Mouse (Mus musculus) erythroblast, embryonic 14.5 days (primary cell): ENCODE measurements around the gene Glra3. TPM values are rescaled to one million over a fixed set of nuclear protein-coding genes. Genes with fewer than 3 reads are reported as not detected.

Experiments
- H3K27me3 ChIP-seq: 2 replicates; pipeline ENCODE4 v1.6.1; 2012; ENCODE audit warnings: inconsistent platforms; ENCODE audit not compliant: control insufficient read depth
- H3K36me3 ChIP-seq: 2 replicates; pipeline ENCODE4 v1.6.1; 2012; ENCODE audit warnings: mild to moderate bottlenecking, inconsistent platforms; ENCODE audit not compliant: control insufficient read depth
- H3K4me1 ChIP-seq: 2 replicates; pipeline ENCODE4 v1.6.1; 2012; ENCODE audit warnings: inconsistent platforms; ENCODE audit not compliant: control insufficient read depth
- H3K4me3 ChIP-seq: replicated peaks from 2 replicates; pipeline ENCODE3; 2012; ENCODE audit warnings: moderate library complexity, mild to moderate bottlenecking, inconsistent platforms
- H3K9me3 ChIP-seq: 2 replicates; pipeline ENCODE4 v1.6.1; 2012; ENCODE audit warnings: low read length, inconsistent platforms, mixed read lengths; ENCODE audit not compliant: control insufficient read depth
- GATA1 ChIP-seq: IDR thresholded peaks from 2 replicates; pipeline ENCODE4 v1.6.1; 2012; ENCODE audit warnings: low read length, inconsistent platforms, mixed read lengths
- TAL1 ChIP-seq: IDR thresholded peaks from 3 replicates; pipeline ENCODE4 v1.6.1; 2012; ENCODE audit warnings: low read length, inconsistent platforms, mixed read lengths
- polyA plus RNA-seq: library from polyadenylated mRNA; stranded (reverse); fragments of >175 nt; gene quantifications from 2 replicates; pipeline ENCODE4 v1.2.3, GENCODE M21; 2012

The Glra3 gene
- polyA plus RNA-seq, 1 experiment, result not detected

DNA sequence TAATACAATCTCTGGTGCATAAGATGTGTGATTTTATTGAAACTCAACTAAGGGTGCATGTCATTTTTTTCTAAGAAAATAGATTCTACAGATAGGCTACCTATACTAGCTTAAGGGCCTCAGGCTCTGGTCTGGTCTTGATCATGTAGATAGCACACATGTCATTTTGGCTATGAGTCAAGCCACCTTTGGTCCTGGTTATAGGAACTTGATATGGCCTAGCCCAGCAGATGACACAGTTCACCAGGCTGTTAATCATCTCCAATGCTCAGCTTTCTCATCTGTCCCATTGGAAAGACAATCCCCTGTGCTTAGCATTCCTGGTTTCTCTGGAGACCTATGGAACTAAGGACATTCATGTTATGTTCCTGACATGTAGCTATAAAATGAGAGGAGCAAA, 154.1 kb downstream of the Glra3 start:
- Histone ChIP-seq H3K27me3 (no peaks in the 10 kb centered on the region), H3K36me3 (no peaks in the 10 kb centered on the region), H3K4me3 (no peak overlapping the region), H3K9me3 (no peaks in the 10 kb centered on the region), H3K4me1 (no peaks in the 10 kb centered on the region)
- TF ChIP-seq GATA1 (no peak), TAL1 (no peak)

DNA sequence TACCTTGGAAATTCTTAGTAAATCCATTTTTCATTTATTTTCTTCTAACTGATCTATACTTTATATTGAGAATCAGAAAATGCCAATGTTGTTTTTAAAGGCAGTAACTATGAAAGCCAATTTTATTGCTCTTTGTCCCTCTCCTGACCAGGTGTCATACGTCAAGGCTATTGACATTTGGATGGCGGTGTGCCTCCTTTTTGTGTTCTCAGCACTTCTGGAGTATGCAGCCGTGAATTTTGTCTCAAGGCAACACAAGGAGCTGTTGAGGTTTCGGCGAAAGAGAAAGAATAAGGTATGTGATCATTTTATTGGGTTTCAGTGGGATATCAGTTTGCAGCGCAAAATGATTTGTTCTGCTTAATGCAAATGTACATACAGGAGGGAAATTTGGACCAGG, 170.0 kb downstream of the Glra3 start:
- Histone ChIP-seq H3K4me1 (no peaks in the 10 kb centered on the region), H3K36me3 (no peaks in the 10 kb centered on the region), H3K4me3 (no peak overlapping the region), H3K27me3 (no peaks in the 10 kb centered on the region), H3K9me3 (no peaks in the 10 kb centered on the region)
- no peak for TF ChIP-seq TAL1

DNA sequence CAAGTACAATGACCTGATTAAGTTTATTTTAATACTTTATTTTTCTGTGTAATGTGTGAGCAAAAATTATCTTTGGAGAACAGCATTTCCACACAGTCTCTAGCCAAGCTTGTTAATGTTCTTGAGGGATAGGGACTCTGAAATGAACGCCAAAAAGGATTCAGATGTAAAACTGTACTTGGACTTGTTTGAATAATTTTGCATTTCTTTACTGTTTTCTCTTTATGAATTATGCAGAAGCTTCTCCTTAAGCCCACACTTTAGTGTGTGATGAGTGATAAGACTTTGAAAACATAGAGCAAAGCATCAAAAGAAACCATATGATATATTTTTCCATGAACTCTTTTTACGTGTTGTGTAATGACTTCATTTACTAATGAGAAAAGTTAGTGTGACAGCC, 189.1 kb downstream of the Glra3 start:
- no peak for TF ChIP-seq GATA1
- no peak for TF ChIP-seq TAL1
- no peaks in the 10 kb centered on the region for H3K9me3 ChIP-seq
- no peaks in the 10 kb centered on the region for H3K27me3 ChIP-seq
- H3K4me3 ChIP-seq, result no peak overlapping the region
- no peaks in the 10 kb centered on the region for H3K36me3 ChIP-seq
- no peaks in the 10 kb centered on the region for H3K4me1 ChIP-seq

DNA sequence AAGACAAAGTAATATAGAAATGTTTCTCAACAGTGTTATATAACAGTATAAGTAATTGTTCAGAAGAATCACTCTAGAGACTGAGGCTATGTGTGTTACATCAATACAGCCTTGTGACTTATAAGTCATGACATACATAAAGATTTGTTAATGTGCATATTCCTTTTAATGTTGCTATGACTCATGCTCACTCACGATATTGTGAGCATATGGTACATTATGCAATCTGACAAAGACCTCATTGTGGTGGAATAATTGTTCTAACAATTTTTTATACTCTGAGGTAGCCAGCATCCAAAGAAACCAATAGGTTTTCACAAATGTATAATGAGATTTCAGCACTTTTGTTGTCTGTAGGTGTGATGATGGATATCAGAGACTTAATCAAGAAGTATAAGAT, 210.4 kb downstream of the Glra3 start:
- no peaks in the 10 kb centered on the region for H3K9me3 ChIP-seq
- H3K4me3 ChIP-seq, result no peak overlapping the region
- H3K4me1 ChIP-seq, result no peaks in the 10 kb centered on the region
- H3K27me3 ChIP-seq, result no peaks in the 10 kb centered on the region
- no peaks in the 10 kb centered on the region for H3K36me3 ChIP-seq
- TF ChIP-seq GATA1 (no peak), TAL1 (no peak)

DNA sequence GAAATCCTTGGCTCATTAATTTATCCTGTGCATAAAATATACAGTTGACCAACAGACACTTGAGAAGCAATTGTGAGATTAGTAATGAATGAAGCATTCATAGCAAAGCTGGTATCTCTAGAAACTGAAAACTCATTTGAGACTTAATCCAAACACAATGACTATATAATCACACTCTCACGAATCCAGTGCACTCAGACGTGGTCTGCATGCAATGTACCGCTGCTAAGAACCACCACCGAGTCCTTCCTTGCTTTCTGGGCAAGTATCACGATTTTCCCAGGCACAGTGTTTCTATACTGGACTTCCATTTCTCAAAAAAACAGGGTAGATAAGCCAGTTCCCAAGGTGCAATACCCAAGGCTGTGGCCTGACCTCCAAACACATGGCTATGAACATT, 211.3 kb downstream of the Glra3 start:
- Histone ChIP-seq H3K27me3 (no peaks in the 10 kb centered on the region), H3K9me3 (no peaks in the 10 kb centered on the region), H3K4me1 (no peaks in the 10 kb centered on the region), H3K4me3 (no peak overlapping the region), H3K36me3 (no peaks in the 10 kb centered on the region)
- TF ChIP-seq GATA1 (no peak), TAL1 (no peak)

DNA sequence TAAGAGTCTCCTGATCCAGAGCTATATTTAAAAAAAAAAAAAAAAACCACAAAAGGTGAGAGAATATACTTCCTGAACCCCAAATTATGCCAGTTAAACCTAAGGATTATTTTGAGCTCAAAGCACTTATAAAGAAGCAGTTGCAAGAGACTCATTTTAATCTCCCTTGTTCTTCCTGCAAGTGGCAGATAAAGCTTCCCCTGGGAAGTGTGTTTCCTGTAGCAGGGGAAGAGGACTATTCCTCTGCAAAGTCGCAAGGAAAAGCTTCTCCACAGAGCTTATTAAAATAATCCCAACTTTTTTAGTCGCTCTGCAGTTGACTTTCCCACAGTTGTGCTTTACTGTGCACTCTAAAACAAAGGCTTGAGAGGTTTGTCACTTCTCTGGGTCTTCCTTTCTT, 218.7 kb downstream of the Glra3 start:
- Histone ChIP-seq H3K9me3 (no peaks in the 10 kb centered on the region), H3K27me3 (no peaks in the 10 kb centered on the region), H3K4me1 (no peaks in the 10 kb centered on the region), H3K36me3 (no peaks in the 10 kb centered on the region), H3K4me3 (no peak overlapping the region)
- TF ChIP-seq GATA1 (no peak), TAL1 (no peak)

Other genes starting within 250 kb of the Glra3 start
- 0.01 TPM in 1 of 2 replicates, not detected in the other for gene Adam29, start 33.5 kb upstream of the Glra3 start, polyA plus RNA-seq